Mouse (Mus musculus) kidney, embryonic 14.5 days (tissue): Measurements from ENCODE around the gene Dtymk. TPM values are rescaled to one million over a fixed set of nuclear protein-coding genes. Genes with fewer than 3 reads are reported as not detected.
"Not testable (repeated sequence)": the region's sequence is repeated elsewhere in the genome, so short reads cannot be mapped to it uniquely, and the experiment has no call there.

Experiments used
- ATAC-seq: fragments of 200-750 bp; cut with Nextera tagmentation; 2 replicates; pipeline ENCODE4 v1.8.0; 2017; ENCODE audit warnings: moderate number of reproducible peaks, mild to moderate bottlenecking, moderate TSS enrichment, moderate library complexity; ENCODE audit not compliant: low FRiP score, low TSS enrichment
- H3K27ac ChIP-seq: fragments of 300-500 bp; sonication (generic); 2 replicates; pipeline ENCODE4 v1.5.1; 2014; ENCODE audit warnings: low read depth, mild to moderate bottlenecking, low read length, moderate library complexity, mixed read lengths
- H3K27me3 ChIP-seq: fragments of 300-500 bp; sonication (generic); 2 replicates; pipeline ENCODE4 v1.6.1; 2014; ENCODE audit warnings: mild to moderate bottlenecking, low read length; ENCODE audit not compliant: control insufficient read depth, insufficient read depth
- H3K36me3 ChIP-seq: fragments of 300-500 bp; sonication (generic); 2 replicates; pipeline ENCODE4 v1.6.1; 2014; ENCODE audit warnings: low read length, mixed read lengths; ENCODE audit not compliant: control insufficient read depth, insufficient read depth
- H3K4me1 ChIP-seq: fragments of 300-500 bp; sonication (generic); 2 replicates; pipeline ENCODE4 v1.6.1; 2014; ENCODE audit warnings: low read length, mixed read lengths; ENCODE audit not compliant: control insufficient read depth, insufficient read depth
- H3K4me2 ChIP-seq: fragments of 300-500 bp; sonication (generic); replicated peaks from 2 replicates; pipeline ENCODE4 v1.6.1; 2014; ENCODE audit warnings: low read depth, mild to moderate bottlenecking, low read length
- H3K4me3 ChIP-seq: fragments of 300-500 bp; sonication (generic); 2 replicates; pipeline ENCODE4 v1.5.1; 2014; ENCODE audit warnings: mild to moderate bottlenecking, low read length
- H3K9ac ChIP-seq: fragments of 300-500 bp; sonication (generic); 2 replicates; pipeline ENCODE4 v1.6.1; 2014; ENCODE audit warnings: low read depth, mild to moderate bottlenecking, low read length, moderate library complexity
- H3K9me3 ChIP-seq: fragments of 300-500 bp; sonication (generic); 2 replicates; pipeline ENCODE4 v1.6.1; 2016; ENCODE audit warnings: low read length; ENCODE audit not compliant: control insufficient read depth
- WGBS: fragments of 180-500 bp; shearing (Covaris S2); extraction: QIAGEN DNeasy Blood & Tissue Kit; methylation state at CpG from one replicate; pipeline ENCODE4 v1.1.7; 2014; 5-methylcytosine and 5-hydroxymethylcytosine counted together
- polyA plus RNA-seq: library from polyadenylated mRNA; unstranded; fragments of >200 nt; fragmentation: Nextera tagmentation; extraction: Ambion mirVana; gene quantifications from 2 replicates; pipeline ENCODE4 v1.2.1, GENCODE M21; 2014

Dtymk gene
- polyA plus RNA-seq, result 287 and 307 TPM in 2 replicates

GRCm38 (mm10) chr1:93801741-93802238 lies at the start of gene Dtymk:
Gene Dtymk (minus strand): TSS chr1:93801934.
- Histone ChIP-seq H3K4me3 (peak within 1 kb of the TSS; percentile 75), H3K9me3 (no peaks in the 10 kb centered on the region), H3K27me3 (no peaks in the 10 kb centered on the region), H3K9ac (peak within 1 kb of the TSS; percentile 81), H3K36me3 (peaks cover 44% of the 10 kb centered on the region), H3K27ac (peak within 1 kb of the TSS; percentile 91), H3K4me1 (peaks cover 22% of the 10 kb centered on the region), H3K4me2 (peak within 1 kb of the TSS; percentile 69)
- ATAC-seq, result peak; percentile 52
- under 1% methylated on average over 42 of the region's 42 CpGs for WGBS

- H3K36me3 ChIP-seq, H3K27ac ChIP-seq, H3K9me3 ChIP-seq, H3K9ac ChIP-seq, H3K4me2 ChIP-seq, H3K4me1 ChIP-seq, H3K4me3 ChIP-seq, H3K27me3 ChIP-seq: not testable (repeated sequence)
- 76% methylated on average over 1 of the region's 3 CpGs for WGBS
- ATAC-seq, result peak; percentile 84; the same call in 1 of the 2 replicates
Observed at GRCm38 (mm10) chr1:93845766-93846366, 44.1 kb upstream of the Dtymk start.

- H3K4me1 ChIP-seq, ATAC-seq, H3K36me3 ChIP-seq, H3K9me3 ChIP-seq, H3K9ac ChIP-seq, H3K27me3 ChIP-seq, H3K27ac ChIP-seq, H3K4me3 ChIP-seq, H3K4me2 ChIP-seq: not testable (repeated sequence)
- 83% methylated on average over 7 of the region's 8 CpGs for WGBS
Observed at GRCm38 (mm10) chr1:93838569-93838968, 36.8 kb upstream of the Dtymk start.

GRCm38 (mm10) chr1:93837335-93837734 lies 35.6 kb upstream of the Dtymk start:
- H3K27ac ChIP-seq, result no peak overlapping the region
- no peaks in the 10 kb centered on the region for H3K9me3 ChIP-seq
- H3K4me3 ChIP-seq, result no peak overlapping the region
- no peaks in the 10 kb centered on the region for H3K4me1 ChIP-seq
- H3K27me3 ChIP-seq, result no peaks in the 10 kb centered on the region
- ATAC-seq, result no peak
- WGBS, result 96% methylated on average over 8 of the region's 8 CpGs
- H3K4me2 ChIP-seq, result no peak overlapping the region
- peaks cover 4% of the 10 kb centered on the region; the same call in 1 of the 2 replicates for H3K36me3 ChIP-seq
- no peak overlapping the region for H3K9ac ChIP-seq

GRCm38 (mm10) chr1:93836532-93836913 lies 34.8 kb upstream of the Dtymk start:
- Histone ChIP-seq H3K4me1 (no peaks in the 10 kb centered on the region), H3K9ac (no peak overlapping the region), H3K27ac (no peak overlapping the region), H3K9me3 (no peaks in the 10 kb centered on the region), H3K27me3 (no peaks in the 10 kb centered on the region), H3K36me3 (peaks cover 4% of the 10 kb centered on the region; the same call in 1 of the 2 replicates), H3K4me2 (no peak overlapping the region), H3K4me3 (no peak overlapping the region)
- WGBS, result 88% methylated on average over 2 of the region's 2 CpGs
- ATAC-seq, result no peak

GRCm38 (mm10) chr1:93835876-93836531 lies 34.3 kb upstream of the Dtymk start:
- Histone ChIP-seq H3K27ac (no peak overlapping the region), H3K4me1 (no peaks in the 10 kb centered on the region), H3K9ac (no peak overlapping the region), H3K27me3 (no peaks in the 10 kb centered on the region), H3K36me3 (peaks cover 4% of the 10 kb centered on the region; the same call in 1 of the 2 replicates), H3K9me3 (no peaks in the 10 kb centered on the region), H3K4me3 (no peak overlapping the region), H3K4me2 (no peak overlapping the region)
- ATAC-seq, result no peak
- WGBS, result 91% methylated on average over 6 of the region's 6 CpGs

GRCm38 (mm10) chr1:93835211-93835610 lies 33.5 kb upstream of the Dtymk start:
- Histone ChIP-seq H3K9me3 (no peaks in the 10 kb centered on the region), H3K27me3 (no peaks in the 10 kb centered on the region), H3K36me3 (peaks cover 4% of the 10 kb centered on the region; the same call in 1 of the 2 replicates), H3K4me1 (no peaks in the 10 kb centered on the region), H3K4me3 (no peak overlapping the region), H3K4me2 (no peak overlapping the region), H3K9ac (no peak overlapping the region), H3K27ac (no peak overlapping the region)
- WGBS, result 86% methylated on average over 4 of the region's 4 CpGs
- no peak for ATAC-seq

GRCm38 (mm10) chr1:93834671-93835150 lies 33.0 kb upstream of the Dtymk start:
- H3K4me2 ChIP-seq, result no peak overlapping the region
- no peak overlapping the region for H3K27ac ChIP-seq
- H3K4me3 ChIP-seq, result no peak overlapping the region
- no peaks in the 10 kb centered on the region for H3K27me3 ChIP-seq
- H3K36me3 ChIP-seq, result peaks cover 4% of the 10 kb centered on the region; the same call in 1 of the 2 replicates
- 0 out of 2 replicates have a peak, but pooled peaks have one; percentile 43 for ATAC-seq
- WGBS, result 90% methylated on average over 7 of the region's 7 CpGs
- H3K4me1 ChIP-seq, result no peaks in the 10 kb centered on the region
- no peaks in the 10 kb centered on the region for H3K9me3 ChIP-seq
- no peak overlapping the region for H3K9ac ChIP-seq

- 89% methylated on average over 1 of the region's 4 CpGs for WGBS
- not testable (repeated sequence) for ATAC-seq, H3K36me3 ChIP-seq, H3K4me1 ChIP-seq, H3K4me2 ChIP-seq, H3K27me3 ChIP-seq, H3K4me3 ChIP-seq, H3K27ac ChIP-seq, H3K9me3 ChIP-seq, H3K9ac ChIP-seq
Observed at GRCm38 (mm10) chr1:93832754-93833360, 31.1 kb upstream of the Dtymk start.
